Mouse (Mus musculus): Measurements from ENCODE around the gene Atp13a3.
A peak's percentile ranks its signal among the peaks of the same experiment; 100 is the strongest.
"Not testable (repeated sequence)": the region's sequence is repeated elsewhere in the genome, so short reads cannot be mapped to it uniquely, and the experiment has no call there.

Atp13a3 gene

GRCm38 (mm10) chr16:30405925-30406670, at the start of gene Atp13a3:
Atp13a3 (minus strand) TSS chr16:30405975.
- no peak for DNase-seq

GRCm38 (mm10) chr16:30453213-30453975, 47.6 kb upstream of the Atp13a3 start:
- DNase-seq: no peak

- DNase-seq: not testable (repeated sequence)
Observed at GRCm38 (mm10) chr16:30451174-30451573, 45.4 kb upstream of the Atp13a3 start.

- DNase-seq: no peak
Observed at GRCm38 (mm10) chr16:30449017-30449416, 43.2 kb upstream of the Atp13a3 start.

- no peak for DNase-seq
Observed at GRCm38 (mm10) chr16:30448169-30448568, 42.4 kb upstream of the Atp13a3 start.

- no peak for DNase-seq
Observed at GRCm38 (mm10) chr16:30447642-30448041, 41.9 kb upstream of the Atp13a3 start.

GRCm38 (mm10) chr16:30443411-30443810, 37.6 kb upstream of the Atp13a3 start:
- peak in 1 of 2 experiments; percentile 2 for DNase-seq

GRCm38 (mm10) chr16:30442451-30442850, 36.7 kb upstream of the Atp13a3 start:
- no peak for DNase-seq

- no peak for DNase-seq
Observed at GRCm38 (mm10) chr16:30441409-30441808, 35.6 kb upstream of the Atp13a3 start.

GRCm38 (mm10) chr16:30439841-30440240, 34.1 kb upstream of the Atp13a3 start:
- DNase-seq: no peak

- no peak for DNase-seq
Observed at GRCm38 (mm10) chr16:30439411-30439810, 33.6 kb upstream of the Atp13a3 start.

GRCm38 (mm10) chr16:30436276-30436675, 30.5 kb upstream of the Atp13a3 start:
- no peak for DNase-seq

- no peak for DNase-seq
Observed at GRCm38 (mm10) chr16:30435393-30435792, 29.6 kb upstream of the Atp13a3 start.

GRCm38 (mm10) chr16:30433148-30433547, 27.4 kb upstream of the Atp13a3 start:
- no peak for DNase-seq

GRCm38 (mm10) chr16:30432111-30432510, 26.3 kb upstream of the Atp13a3 start:
- no peak for DNase-seq

GRCm38 (mm10) chr16:30430512-30431088, 24.8 kb upstream of the Atp13a3 start:
- no peak for DNase-seq

GRCm38 (mm10) chr16:30428753-30429260, 23.0 kb upstream of the Atp13a3 start:
- DNase-seq: no peak

- no peak for DNase-seq
Observed at GRCm38 (mm10) chr16:30427466-30427865, 21.7 kb upstream of the Atp13a3 start.

- no peak for DNase-seq
Observed at GRCm38 (mm10) chr16:30427003-30427402, 21.2 kb upstream of the Atp13a3 start.

GRCm38 (mm10) chr16:30425980-30426379, 20.2 kb upstream of the Atp13a3 start:
- DNase-seq: no peak

GRCm38 (mm10) chr16:30424053-30424452, 18.3 kb upstream of the Atp13a3 start:
- DNase-seq: no peak

GRCm38 (mm10) chr16:30416707-30417106, 10.9 kb upstream of the Atp13a3 start:
- no peak for DNase-seq

GRCm38 (mm10) chr16:30416284-30416683, 10.5 kb upstream of the Atp13a3 start:
- peak in 1 of 2 experiments; percentile 12 for DNase-seq

Data from cerebellum, postnatal 25 days (tissue).